Mouse (Mus musculus): ENCODE data around the gene Msx1. TPM values are rescaled to one million over a fixed set of nuclear protein-coding genes. Genes with fewer than 3 reads are reported as not detected.

Gene Msx1
- polyA plus RNA-seq, 1 experiment = 5.5 TPM

GRCm38 (mm10) chr5:37820689-37821088 lies 3.7 kb downstream of the Msx1 start:
- TF ChIP-seq POLR2A (IDR thresholded peaks at IDR 0.05; ENCODE audit: extremely low read depth, insufficient read depth, low read length) (no peak), CTCF (IDR thresholded peaks at IDR 0.05; ENCODE audit: extremely low read depth, insufficient read depth, low read length) (no peak)
- H3K4me3 ChIP-seq (ENCODE audit: insufficient read depth, low read length) = no peak overlapping the region
- no peaks in the 10 kb centered on the region for H3K4me1 ChIP-seq (ENCODE audit: control insufficient read depth, insufficient read depth, low read length)
- H3K27ac ChIP-seq (ENCODE audit: insufficient read depth, low read length) = no peak overlapping the region

DNA sequence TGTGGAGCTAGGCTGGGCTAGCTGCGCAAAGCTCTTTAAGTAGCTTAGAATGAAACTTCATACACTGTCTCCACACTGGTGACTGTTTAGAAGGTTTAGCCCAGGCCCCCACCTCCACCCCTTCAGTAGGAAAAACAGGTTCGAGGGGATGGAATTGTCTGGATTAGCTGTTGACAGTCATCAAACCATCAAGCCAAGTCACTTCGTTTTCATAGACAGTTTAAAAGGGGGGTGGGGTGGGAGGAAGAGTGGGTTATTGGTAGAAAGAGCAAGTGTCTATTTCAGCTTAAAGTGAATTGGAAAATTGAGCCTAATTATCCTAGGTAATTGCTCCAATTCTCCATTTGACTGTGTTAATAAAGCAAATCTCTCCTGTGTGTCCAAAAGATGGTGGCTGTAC lies 4.4 kb downstream of the Msx1 start:
- TF ChIP-seq POLR2A (IDR thresholded peaks at IDR 0.05; ENCODE audit: extremely low read depth, insufficient read depth, low read length) (no peak), CTCF (IDR thresholded peaks at IDR 0.05; ENCODE audit: extremely low read depth, insufficient read depth, low read length) (no peak)
- H3K4me1 ChIP-seq (ENCODE audit: control insufficient read depth, insufficient read depth, low read length) = no peaks in the 10 kb centered on the region
- no peak overlapping the region for H3K27ac ChIP-seq (ENCODE audit: insufficient read depth, low read length)
- no peak overlapping the region for H3K4me3 ChIP-seq (ENCODE audit: insufficient read depth, low read length)

DNA sequence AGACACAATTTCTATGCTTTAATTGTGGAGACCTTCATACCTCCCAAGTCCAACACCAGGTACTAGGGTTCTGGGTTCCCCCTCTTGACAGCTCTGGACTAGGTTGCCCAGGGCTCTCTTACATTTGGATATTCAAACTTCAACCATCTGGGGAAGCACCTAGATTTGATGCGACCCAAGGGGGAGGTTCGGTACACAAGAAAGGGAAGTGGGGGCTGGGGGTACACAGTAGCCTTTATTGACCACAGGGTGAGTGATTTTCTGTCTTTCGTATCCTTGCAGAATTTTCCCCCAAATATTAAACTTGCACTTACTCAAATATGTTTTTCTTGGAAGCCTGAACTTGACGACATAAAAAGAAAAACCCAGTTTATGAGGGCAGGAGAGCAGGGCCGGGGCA lies 4.8 kb downstream of the Msx1 start:
- no peak overlapping the region for H3K4me3 ChIP-seq (ENCODE audit: insufficient read depth, low read length)
- H3K27ac ChIP-seq (ENCODE audit: insufficient read depth, low read length) = no peak overlapping the region
- H3K4me1 ChIP-seq (ENCODE audit: control insufficient read depth, insufficient read depth, low read length) = no peaks in the 10 kb centered on the region
- TF ChIP-seq CTCF (IDR thresholded peaks at IDR 0.05; ENCODE audit: extremely low read depth, insufficient read depth, low read length) (no peak), POLR2A (IDR thresholded peaks at IDR 0.05; ENCODE audit: extremely low read depth, insufficient read depth, low read length) (no peak)

DNA sequence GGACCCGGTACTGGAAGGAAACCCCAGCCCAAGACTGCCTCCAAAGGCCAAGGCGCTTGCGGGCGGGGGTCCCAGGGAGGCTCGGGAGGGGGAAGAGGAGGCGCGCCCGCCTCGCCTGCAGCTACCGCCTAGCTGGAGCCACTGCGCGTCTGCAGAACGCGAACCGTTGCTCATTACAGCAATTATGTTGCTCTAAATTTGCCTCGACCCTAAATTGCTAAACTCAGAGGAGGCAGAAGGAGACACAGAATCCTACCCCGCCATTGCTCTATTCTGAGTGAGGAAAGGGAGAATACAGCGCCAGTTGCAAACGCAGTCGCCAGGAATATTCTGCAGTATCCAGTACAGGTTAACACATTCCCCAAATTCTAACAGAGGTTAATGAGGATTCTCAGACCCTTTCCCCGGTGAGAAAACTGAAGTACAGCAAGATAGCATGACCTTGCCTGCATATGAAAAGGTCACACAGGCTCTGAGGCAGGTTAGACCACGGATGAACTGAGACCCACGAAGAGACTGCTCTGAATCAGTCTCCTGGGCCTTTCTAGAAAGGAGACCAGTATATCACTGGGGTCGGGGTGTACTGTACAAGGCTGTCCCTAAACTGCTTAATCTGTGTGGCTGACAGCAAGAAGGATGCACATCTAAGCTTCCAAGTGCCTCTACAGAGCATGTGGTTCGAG lies 5.7 kb downstream of the Msx1 start:
- TF ChIP-seq POLR2A (IDR thresholded peaks at IDR 0.05; ENCODE audit: extremely low read depth, insufficient read depth, low read length) = no peak
- no peak for TF ChIP-seq CTCF (IDR thresholded peaks at IDR 0.05; ENCODE audit: extremely low read depth, insufficient read depth, low read length)
- no peak overlapping the region for H3K27ac ChIP-seq (ENCODE audit: insufficient read depth, low read length)
- no peak overlapping the region for H3K4me3 ChIP-seq (ENCODE audit: insufficient read depth, low read length)
- no peaks in the 10 kb centered on the region for H3K4me1 ChIP-seq (ENCODE audit: control insufficient read depth, insufficient read depth, low read length)

- Histone ChIP-seq H3K4me3 (ENCODE audit: insufficient read depth, low read length) (no peak overlapping the region), H3K27ac (ENCODE audit: insufficient read depth, low read length) (no peak overlapping the region), H3K4me1 (ENCODE audit: control insufficient read depth, insufficient read depth, low read length) (no peaks in the 10 kb centered on the region)
- TF ChIP-seq CTCF (IDR thresholded peaks at IDR 0.05; ENCODE audit: extremely low read depth, insufficient read depth, low read length) = no peak
- no peak for TF ChIP-seq POLR2A (IDR thresholded peaks at IDR 0.05; ENCODE audit: extremely low read depth, insufficient read depth, low read length)
Observed at GRCm38 (mm10) chr5:37817658-37818532, 6.5 kb downstream of the Msx1 start.

- no peak for TF ChIP-seq POLR2A (IDR thresholded peaks at IDR 0.05; ENCODE audit: extremely low read depth, insufficient read depth, low read length)
- TF ChIP-seq CTCF (IDR thresholded peaks at IDR 0.05; ENCODE audit: extremely low read depth, insufficient read depth, low read length) = no peak
- H3K27ac ChIP-seq (ENCODE audit: insufficient read depth, low read length) = no peak overlapping the region
- H3K4me3 ChIP-seq (ENCODE audit: insufficient read depth, low read length) = no peak overlapping the region
- no peaks in the 10 kb centered on the region for H3K4me1 ChIP-seq (ENCODE audit: control insufficient read depth, insufficient read depth, low read length)
Observed at GRCm38 (mm10) chr5:37816907-37817657, 7.3 kb downstream of the Msx1 start.

DNA sequence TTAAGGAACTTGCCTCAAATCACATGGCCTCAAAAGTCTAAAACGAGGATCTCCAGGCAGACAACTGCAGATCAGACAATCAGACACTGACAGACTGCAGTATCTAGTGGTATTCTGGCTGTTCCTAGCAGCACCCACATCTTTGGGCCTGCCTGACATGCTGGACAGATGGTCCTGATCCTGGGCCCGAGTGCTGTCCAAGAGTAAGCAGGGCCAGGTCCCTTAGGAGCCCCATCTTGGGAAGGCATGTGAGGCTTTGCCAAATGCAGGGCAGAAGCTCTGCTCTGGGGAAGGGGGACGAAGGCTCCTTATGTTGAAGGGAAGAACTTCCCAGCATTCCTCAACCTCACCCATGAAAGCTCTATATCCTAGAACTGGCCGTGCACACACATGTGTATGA lies 8.5 kb downstream of the Msx1 start:
- H3K27ac ChIP-seq (ENCODE audit: insufficient read depth, low read length) = no peak overlapping the region
- no peaks in the 10 kb centered on the region for H3K4me1 ChIP-seq (ENCODE audit: control insufficient read depth, insufficient read depth, low read length)
- TF ChIP-seq CTCF (IDR thresholded peaks at IDR 0.05; ENCODE audit: extremely low read depth, insufficient read depth, low read length) (no peak), POLR2A (IDR thresholded peaks at IDR 0.05; ENCODE audit: extremely low read depth, insufficient read depth, low read length) (no peak)
- no peak overlapping the region for H3K4me3 ChIP-seq (ENCODE audit: insufficient read depth, low read length)

DNA sequence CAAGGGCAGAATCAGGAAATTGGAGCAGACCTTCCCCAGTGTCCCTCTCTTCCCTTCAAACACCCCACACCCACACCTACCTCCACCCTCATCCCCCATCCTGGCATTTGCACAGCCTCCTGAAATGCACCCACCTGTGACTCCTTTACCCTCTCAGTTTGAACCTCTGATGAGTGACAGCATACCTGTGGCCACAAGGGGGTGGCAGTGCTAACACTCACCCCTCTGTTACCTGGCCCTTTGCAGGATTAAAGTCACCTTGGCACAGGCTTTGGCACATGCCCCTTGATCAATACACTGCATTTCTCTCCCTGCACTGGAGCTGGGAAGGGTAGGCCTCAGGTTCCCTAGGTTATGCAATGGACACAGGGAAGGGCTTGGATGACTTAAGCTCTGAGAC lies 10.2 kb downstream of the Msx1 start:
- Histone ChIP-seq H3K4me3 (ENCODE audit: insufficient read depth, low read length) (no peak overlapping the region), H3K27ac (ENCODE audit: insufficient read depth, low read length) (no peak overlapping the region), H3K4me1 (ENCODE audit: control insufficient read depth, insufficient read depth, low read length) (no peaks in the 10 kb centered on the region)
- TF ChIP-seq POLR2A (IDR thresholded peaks at IDR 0.05; ENCODE audit: extremely low read depth, insufficient read depth, low read length) = no peak
- TF ChIP-seq CTCF (IDR thresholded peaks at IDR 0.05; ENCODE audit: extremely low read depth, insufficient read depth, low read length) = no peak

- no peak for TF ChIP-seq CTCF (IDR thresholded peaks at IDR 0.05; ENCODE audit: extremely low read depth, insufficient read depth, low read length)
- Histone ChIP-seq H3K4me3 (ENCODE audit: insufficient read depth, low read length) (no peak overlapping the region), H3K27ac (ENCODE audit: insufficient read depth, low read length) (no peak overlapping the region), H3K4me1 (ENCODE audit: control insufficient read depth, insufficient read depth, low read length) (no peaks in the 10 kb centered on the region)
Observed at GRCm38 (mm10) chr5:37805291-37805690, 19.1 kb downstream of the Msx1 start.

Measured in cortical plate, adult 2 months (tissue).